Mouse (Mus musculus) embryonic facial prominence, embryonic 13.5 days (tissue): Measurements from ENCODE around the gene Megf11. TPM values are rescaled to one million over a fixed set of nuclear protein-coding genes. Genes with fewer than 3 reads are reported as not detected.

Source experiments
- ATAC-seq: fragments of 200-750 bp; cut with Nextera tagmentation; 2 replicates; pipeline ENCODE4 v1.8.0; 2017; ENCODE audit warnings: low read depth; ENCODE audit not compliant: insufficient number of reproducible peaks, insufficient read depth, low FRiP score, low TSS enrichment
- H3K27ac ChIP-seq: fragments of 300-500 bp; sonication (generic); 2 replicates; pipeline ENCODE4 v1.5.1; 2015; ENCODE audit warnings: moderate library complexity, mild to moderate bottlenecking, inconsistent platforms
- H3K27me3 ChIP-seq: fragments of 300-500 bp; sonication (generic); 2 replicates; pipeline ENCODE4 v1.6.1; 2015; ENCODE audit warnings: mild to moderate bottlenecking, inconsistent platforms
- H3K36me3 ChIP-seq: fragments of 300-500 bp; sonication (generic); 2 replicates; pipeline ENCODE4 v1.6.1; 2015; ENCODE audit warnings: mild to moderate bottlenecking, inconsistent platforms
- H3K4me1 ChIP-seq: fragments of 300-500 bp; sonication (generic); 2 replicates; pipeline ENCODE4 v1.6.1; 2015; ENCODE audit warnings: inconsistent platforms
- H3K4me2 ChIP-seq: fragments of 300-500 bp; sonication (generic); 2 replicates; pipeline ENCODE4 v1.6.1; 2015; ENCODE audit warnings: moderate library complexity, mild to moderate bottlenecking, inconsistent platforms
- H3K4me3 ChIP-seq: fragments of 300-500 bp; sonication (generic); 2 replicates; pipeline ENCODE4 v1.5.1; 2015; ENCODE audit warnings: mild to moderate bottlenecking, inconsistent platforms
- H3K9ac ChIP-seq: fragments of 300-500 bp; sonication (generic); 2 replicates; pipeline ENCODE4 v1.6.1; 2015; ENCODE audit warnings: mild to moderate bottlenecking, inconsistent platforms
- H3K9me3 ChIP-seq: fragments of 300-500 bp; sonication (generic); 2 replicates; pipeline ENCODE4 v1.6.1; 2016; ENCODE audit warnings: inconsistent platforms
- WGBS: fragments of 180-500 bp; shearing (Covaris S2); methylation state at CpG from one replicate; pipeline ENCODE4 v1.1.7; 2015; ENCODE audit warnings: mixed read lengths; 5-methylcytosine and 5-hydroxymethylcytosine counted together
- polyA plus RNA-seq: library from polyadenylated mRNA; unstranded; fragments of >200 nt; fragmentation: Nextera tagmentation; extraction: Ambion mirVana; gene quantifications from 2 replicates; pipeline ENCODE4 v1.2.1, GENCODE M21; 2015

The Megf11 gene
- polyA plus RNA-seq, 1 experiment from 2014 or later: 2.0 TPM

GRCm38 (mm10) chr9:64570448-64570847 lies 185.0 kb downstream of the Megf11 start:
- no peaks in the 10 kb centered on the region for H3K9me3 ChIP-seq
- WGBS: 58% methylated on average over 4 of the region's 4 CpGs
- no peaks in the 10 kb centered on the region for H3K36me3 ChIP-seq
- peaks cover 12% of the 10 kb centered on the region for H3K4me1 ChIP-seq
- no peak overlapping the region for H3K4me2 ChIP-seq
- H3K27ac ChIP-seq: no peak overlapping the region
- no peak overlapping the region for H3K9ac ChIP-seq
- no peak overlapping the region for H3K4me3 ChIP-seq
- no peaks in the 10 kb centered on the region; the same call in 1 of the 2 replicates for H3K27me3 ChIP-seq
- no peak for ATAC-seq

- H3K27me3 ChIP-seq: no peaks in the 10 kb centered on the region; the same call in 1 of the 2 replicates
- no peak for ATAC-seq
- H3K4me3 ChIP-seq: no peak overlapping the region
- no peaks in the 10 kb centered on the region for H3K36me3 ChIP-seq
- peaks cover 14% of the 10 kb centered on the region for H3K4me1 ChIP-seq
- no peak overlapping the region for H3K4me2 ChIP-seq
- no peaks in the 10 kb centered on the region for H3K9me3 ChIP-seq
- H3K27ac ChIP-seq: no peak overlapping the region; the same call in 1 of the 2 replicates
- 77% methylated on average over 8 of the region's 8 CpGs for WGBS
- H3K9ac ChIP-seq: no peak overlapping the region
Measured at GRCm38 (mm10) chr9:64571091-64571490, 185.7 kb downstream of the Megf11 start.

- WGBS: 84% methylated on average over 7 of the region's 7 CpGs
- no peak overlapping the region for H3K4me2 ChIP-seq
- H3K9ac ChIP-seq: no peak overlapping the region
- no peak for ATAC-seq
- H3K27ac ChIP-seq: no peak overlapping the region
- H3K27me3 ChIP-seq: no peaks in the 10 kb centered on the region
- H3K36me3 ChIP-seq: no peaks in the 10 kb centered on the region
- H3K9me3 ChIP-seq: no peaks in the 10 kb centered on the region
- no peak overlapping the region for H3K4me3 ChIP-seq
- peaks cover 23% of the 10 kb centered on the region for H3K4me1 ChIP-seq
Measured at GRCm38 (mm10) chr9:64572629-64573190, 187.3 kb downstream of the Megf11 start.

DNA sequence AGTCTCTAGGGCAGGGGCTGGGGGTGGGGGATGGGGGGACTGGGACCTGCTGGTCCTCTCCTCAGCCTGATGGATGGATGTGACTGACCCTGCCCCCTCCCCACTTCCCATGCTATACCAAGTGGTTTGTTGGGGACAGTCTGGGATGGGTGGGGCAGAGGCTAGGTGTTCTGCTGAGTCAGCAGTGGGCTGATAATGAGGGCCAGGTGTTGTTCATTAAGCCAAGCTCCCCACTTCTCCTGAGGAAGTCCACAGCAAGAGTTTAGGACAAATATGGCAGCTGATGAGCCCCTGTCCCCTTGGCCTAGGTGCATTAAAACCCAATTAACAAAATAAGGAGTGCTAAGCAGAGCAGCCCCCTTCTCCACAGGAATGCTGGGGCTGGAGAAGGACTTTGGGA lies 190.2 kb downstream of the Megf11 start:
- H3K4me3 ChIP-seq: no peak overlapping the region
- no peak overlapping the region for H3K27ac ChIP-seq
- H3K4me1 ChIP-seq: peaks cover 10% of the 10 kb centered on the region; the same call in 1 of the 2 replicates
- no peak overlapping the region for H3K9ac ChIP-seq
- H3K4me2 ChIP-seq: no peak overlapping the region
- no peaks in the 10 kb centered on the region for H3K27me3 ChIP-seq
- no peaks in the 10 kb centered on the region for H3K36me3 ChIP-seq
- H3K9me3 ChIP-seq: no peaks in the 10 kb centered on the region
- ATAC-seq: no peak

GRCm38 (mm10) chr9:64576143-64576878 lies 190.9 kb downstream of the Megf11 start:
- no peak overlapping the region for H3K9ac ChIP-seq
- WGBS: 68% methylated on average over 5 of the region's 5 CpGs

DNA sequence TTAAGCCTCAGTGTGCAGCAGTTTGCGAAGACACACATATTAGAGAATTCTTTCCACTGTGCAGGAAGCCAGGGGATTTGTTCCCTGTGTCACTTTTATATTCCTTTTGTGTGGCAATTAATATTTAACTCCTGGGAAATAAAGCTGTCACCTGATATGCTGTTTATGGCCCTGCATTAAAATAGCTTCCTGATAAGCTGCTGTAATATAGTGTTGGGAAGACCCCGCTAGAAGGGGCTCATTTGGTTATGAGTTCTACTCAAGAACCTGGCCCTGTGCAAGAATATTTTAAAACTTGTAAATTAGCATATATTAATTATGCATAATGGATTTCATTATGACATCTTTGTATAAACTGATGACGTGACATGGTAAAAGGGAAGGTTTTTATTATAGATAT lies 191.7 kb downstream of the Megf11 start:
- Histone ChIP-seq H3K27me3 (no peaks in the 10 kb centered on the region), H3K4me3 (no peak overlapping the region), H3K36me3 (no peaks in the 10 kb centered on the region), H3K27ac (no peak overlapping the region), H3K4me1 (peaks cover 10% of the 10 kb centered on the region; the same call in 1 of the 2 replicates), H3K9ac (no peak overlapping the region), H3K9me3 (no peaks in the 10 kb centered on the region), H3K4me2 (no peak overlapping the region)
- WGBS: 83% methylated on average over 3 of the region's 3 CpGs
- no peak for ATAC-seq

More at GRCm38 (mm10) chr9:64576143-64576878, 190.9 kb downstream of the Megf11 start:
- H3K4me1 ChIP-seq: peaks cover 10% of the 10 kb centered on the region; the same call in 1 of the 2 replicates
- no peak overlapping the region for H3K4me3 ChIP-seq
- no peaks in the 10 kb centered on the region for H3K27me3 ChIP-seq
- ATAC-seq: no peak
- H3K4me2 ChIP-seq: no peak overlapping the region
- H3K27ac ChIP-seq: no peak overlapping the region
- no peaks in the 10 kb centered on the region for H3K9me3 ChIP-seq
- H3K36me3 ChIP-seq: no peaks in the 10 kb centered on the region

DNA sequence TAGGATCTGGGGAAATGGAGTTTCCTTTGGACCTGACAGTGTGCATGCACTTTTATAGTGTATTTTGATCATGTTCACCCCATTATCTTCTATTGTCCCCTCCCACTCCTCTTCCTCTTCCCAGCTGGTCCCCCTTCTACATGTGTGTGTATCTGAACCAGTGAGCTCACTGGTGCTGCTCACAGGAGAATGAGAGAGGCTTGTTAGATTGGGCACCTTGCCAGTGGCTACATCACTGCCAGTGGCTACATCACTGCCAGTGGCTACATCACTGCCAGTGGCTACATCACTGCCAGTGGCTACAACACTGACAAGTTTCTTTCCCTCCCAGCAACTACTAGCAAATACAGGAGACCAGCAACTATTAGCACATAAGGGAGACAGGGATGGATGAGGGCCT lies 192.6 kb downstream of the Megf11 start:
- ATAC-seq: no peak
- Histone ChIP-seq H3K9ac (no peak overlapping the region), H3K36me3 (no peaks in the 10 kb centered on the region), H3K27me3 (no peaks in the 10 kb centered on the region), H3K4me2 (no peak overlapping the region), H3K27ac (no peak overlapping the region), H3K9me3 (no peaks in the 10 kb centered on the region), H3K4me3 (no peak overlapping the region), H3K4me1 (peaks cover 10% of the 10 kb centered on the region; the same call in 1 of the 2 replicates)

DNA sequence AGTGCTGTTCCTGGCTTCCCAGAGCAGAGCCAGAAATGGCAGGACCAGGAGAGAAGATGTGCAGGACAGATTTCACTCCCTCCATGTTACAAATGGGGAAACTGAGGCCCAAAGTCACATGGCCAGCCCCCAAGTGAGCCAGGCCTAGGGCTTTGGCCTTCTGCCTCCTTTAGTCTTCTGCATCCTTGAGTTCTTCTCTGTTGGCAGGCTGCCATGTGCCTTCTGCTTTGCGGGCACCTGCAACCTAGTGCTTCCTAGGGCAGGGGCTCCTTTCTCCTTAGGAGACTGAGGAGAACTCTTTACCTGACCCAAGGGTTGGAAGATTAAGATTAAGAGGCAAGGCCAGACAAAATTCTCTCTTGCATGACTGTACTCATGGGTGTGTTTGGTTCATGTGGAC lies 193.9 kb downstream of the Megf11 start:
- Histone ChIP-seq H3K27ac (no peak overlapping the region), H3K36me3 (no peaks in the 10 kb centered on the region), H3K4me3 (no peak overlapping the region), H3K4me2 (no peak overlapping the region), H3K4me1 (peaks cover 10% of the 10 kb centered on the region; the same call in 1 of the 2 replicates), H3K27me3 (no peaks in the 10 kb centered on the region), H3K9ac (no peak overlapping the region), H3K9me3 (no peaks in the 10 kb centered on the region)
- 85% methylated on average over 1 of the region's 1 CpGs for WGBS
- no peak for ATAC-seq

DNA sequence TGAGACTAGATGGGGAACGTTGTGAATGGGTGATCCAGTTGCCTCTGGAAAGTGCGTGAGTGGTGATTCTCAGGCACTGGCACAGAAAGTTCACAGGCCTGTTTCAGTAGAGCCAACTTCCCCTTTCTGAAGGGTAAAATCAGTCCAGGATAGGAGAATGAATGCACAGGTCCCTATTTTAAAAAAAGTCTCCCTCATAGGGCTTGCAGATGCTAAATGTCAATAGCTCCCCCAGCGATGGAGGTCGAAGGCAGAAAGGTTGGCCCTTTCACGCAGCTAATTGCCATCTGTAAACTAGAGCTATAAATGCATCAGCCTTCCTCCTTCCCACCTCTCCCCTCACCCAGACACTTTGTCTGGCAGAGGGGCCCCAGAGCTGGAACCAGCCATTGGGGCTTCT lies 200.9 kb downstream of the Megf11 start:
- no peak overlapping the region for H3K27ac ChIP-seq
- H3K27me3 ChIP-seq: no peaks in the 10 kb centered on the region
- H3K9me3 ChIP-seq: no peaks in the 10 kb centered on the region
- 82% methylated on average over 5 of the region's 5 CpGs for WGBS
- ATAC-seq: no peak
- no peak overlapping the region for H3K4me3 ChIP-seq
- H3K36me3 ChIP-seq: no peaks in the 10 kb centered on the region
- no peak overlapping the region for H3K9ac ChIP-seq
- H3K4me2 ChIP-seq: no peak overlapping the region
- H3K4me1 ChIP-seq: no peaks in the 10 kb centered on the region

DNA sequence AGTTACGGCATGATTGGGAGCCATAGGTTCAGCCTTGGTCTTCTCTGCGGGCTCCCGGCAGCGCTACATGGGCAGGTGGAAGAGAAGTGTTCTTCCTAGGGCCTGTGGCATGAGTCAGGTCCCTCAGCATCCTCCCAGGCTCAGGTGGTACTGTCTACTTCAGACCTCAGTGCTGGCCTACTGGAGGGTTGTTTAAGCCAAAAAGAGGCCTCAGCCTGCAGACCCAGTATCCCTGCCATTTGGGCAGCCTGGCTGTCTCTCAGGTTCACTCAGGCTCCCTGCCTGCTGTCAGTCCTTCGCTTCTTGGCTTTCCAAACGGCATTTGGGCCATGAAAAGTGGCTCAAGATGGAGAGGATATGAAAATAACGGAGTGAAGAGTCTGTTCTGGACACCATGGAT lies 202.6 kb downstream of the Megf11 start:
- H3K9ac ChIP-seq: no peak overlapping the region
- ATAC-seq: no peak
- no peak overlapping the region for H3K27ac ChIP-seq
- 88% methylated on average over 7 of the region's 7 CpGs for WGBS
- no peak overlapping the region for H3K4me2 ChIP-seq
- no peak overlapping the region for H3K4me3 ChIP-seq
- H3K9me3 ChIP-seq: no peaks in the 10 kb centered on the region
- H3K27me3 ChIP-seq: no peaks in the 10 kb centered on the region
- H3K36me3 ChIP-seq: no peaks in the 10 kb centered on the region
- no peaks in the 10 kb centered on the region for H3K4me1 ChIP-seq

DNA sequence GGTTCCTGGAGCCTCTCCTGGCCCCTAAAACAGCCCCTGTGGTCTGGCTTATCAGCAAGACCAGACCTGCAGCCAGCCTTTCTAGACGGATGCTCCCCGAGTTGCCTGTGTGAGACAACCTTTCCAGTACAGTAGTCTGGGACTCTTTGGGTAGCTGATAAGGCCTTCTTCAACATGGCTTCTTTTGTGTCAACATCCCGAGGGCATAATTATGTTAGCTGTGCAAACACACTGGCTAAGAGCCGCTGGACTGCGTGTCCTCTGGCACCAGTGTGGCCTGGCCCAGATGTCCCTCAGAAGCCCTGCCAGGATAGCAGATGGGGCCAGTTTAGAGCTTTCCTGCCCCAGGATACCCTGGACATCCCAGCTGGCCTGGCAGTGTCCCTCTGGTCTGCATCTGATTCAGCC lies 205.2 kb downstream of the Megf11 start:
- 42% methylated on average over 5 of the region's 5 CpGs for WGBS
- no peak overlapping the region for H3K9ac ChIP-seq
- H3K27ac ChIP-seq: no peak overlapping the region
- peaks cover 4% of the 10 kb centered on the region; the same call in 1 of the 2 replicates for H3K4me1 ChIP-seq
- no peak overlapping the region for H3K4me2 ChIP-seq
- H3K36me3 ChIP-seq: no peaks in the 10 kb centered on the region
- H3K27me3 ChIP-seq: no peaks in the 10 kb centered on the region
- H3K9me3 ChIP-seq: no peaks in the 10 kb centered on the region
- no peak for ATAC-seq
- no peak overlapping the region for H3K4me3 ChIP-seq

DNA sequence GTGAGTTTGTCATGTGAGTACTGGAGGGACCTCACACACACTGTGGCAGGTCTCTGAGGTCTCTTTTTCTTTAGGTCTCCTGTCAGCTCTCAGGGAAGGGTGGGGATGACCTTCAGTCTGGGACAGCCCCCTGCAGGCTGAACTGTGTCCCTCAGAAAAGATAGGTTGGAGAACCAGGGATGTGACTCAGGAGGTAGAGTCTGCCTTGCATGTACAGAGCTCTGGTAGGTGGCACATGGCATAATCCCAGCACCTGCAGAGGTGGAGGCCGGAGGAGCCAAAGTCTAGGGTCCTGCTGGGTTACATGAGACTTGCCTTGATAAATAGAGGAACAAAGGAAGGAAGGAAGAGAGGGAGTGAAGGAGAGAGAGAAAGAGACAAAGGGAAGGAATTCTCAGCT lies 206.0 kb downstream of the Megf11 start:
- Histone ChIP-seq H3K36me3 (no peaks in the 10 kb centered on the region), H3K27me3 (no peaks in the 10 kb centered on the region), H3K4me1 (peaks cover 4% of the 10 kb centered on the region; the same call in 1 of the 2 replicates), H3K4me3 (no peak overlapping the region), H3K27ac (no peak overlapping the region), H3K4me2 (no peak overlapping the region), H3K9ac (no peak overlapping the region), H3K9me3 (no peaks in the 10 kb centered on the region)
- WGBS: 81% methylated on average over 1 of the region's 1 CpGs
- no peak for ATAC-seq
